Mouse (Mus musculus) naive thymus-derived CD4-positive, alpha-beta T cell, adult 5 months (primary cell): Measurements from ENCODE around the gene Cdrt4. TPM values are rescaled to one million over a fixed set of nuclear protein-coding genes. Genes with fewer than 3 reads are reported as not detected.

Experiments used
- polyA plus RNA-seq: library from polyadenylated mRNA; unstranded; fragments of 100-300 nt; shearing (Covaris generic); gene quantifications from one replicate; pipeline ENCODE4 v1.2.1, GENCODE M21; 2017

Cdrt4 gene
- not detected for polyA plus RNA-seq

DNA sequence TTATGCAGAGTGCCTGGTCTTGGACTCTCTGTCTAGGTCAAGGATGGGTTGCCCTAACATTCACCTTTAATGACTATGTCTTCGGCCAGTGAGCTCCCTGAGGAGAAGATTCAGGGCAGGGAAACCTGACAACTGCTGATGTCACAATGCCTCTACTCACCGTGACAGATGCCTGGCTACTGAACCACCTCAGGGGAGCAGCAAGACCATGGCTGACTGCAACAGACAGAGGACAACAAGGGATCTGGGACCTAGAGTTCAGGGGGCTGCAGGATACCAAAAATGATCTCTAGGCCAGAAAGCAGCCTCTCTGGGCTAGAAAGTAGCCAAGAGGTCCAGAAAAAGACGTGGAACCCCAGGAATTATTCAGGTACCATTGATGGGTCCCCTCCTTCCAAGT is at the start of gene Cdrt4:
Gene Cdrt4 (plus strand): TSS at position 182 of the 400 bp plus-strand sequence.

Other genes with a start within 250 kb of the Cdrt4 start
- 20.1 TPM for gene Zfp287, start 219.3 kb upstream of the Cdrt4 start, polyA plus RNA-seq
- gene Gm10428, start 198.1 kb upstream of the Cdrt4 start, polyA plus RNA-seq: not detected
- gene Zfp286, start 161.7 kb upstream of the Cdrt4 start, polyA plus RNA-seq: 0.93 TPM
- 2.0 TPM for gene Trim16, start 131.0 kb upstream of the Cdrt4 start, polyA plus RNA-seq
- 3.5 TPM for gene Fbxw10, start 104.1 kb upstream of the Cdrt4 start, polyA plus RNA-seq
- gene Tvp23b, start 71.7 kb upstream of the Cdrt4 start, polyA plus RNA-seq: 29.3 TPM
- not detected for gene Tekt3, start 110.5 kb downstream of the Cdrt4 start, polyA plus RNA-seq
- not detected for gene Pmp22, start 177.8 kb downstream of the Cdrt4 start, polyA plus RNA-seq